Mouse (Mus musculus) 3T3-L1 (cell line): ENCODE measurements at regions not wholly inside any gene's neighbourhood (a gene's known extent, or its start where the extent isn't known, plus 50 kb on each side); places are given as distances from the start of the nearest gene placed in this dataset.
"Not testable (repeated sequence)": the region's sequence is repeated elsewhere in the genome, so short reads cannot be mapped to it uniquely, and the experiment has no call there.

Experiments
- DNase-seq: peaks from one replicate; pipeline ENCODE4 v3.0.0-alpha.2; 2015; ENCODE audit warnings: low read depth, low spot score

GRCm38 (mm10) chr7:83394156-83394555 lies 190.6 kb upstream of the Tmc3 start:
- DNase-seq = no peak

DNA sequence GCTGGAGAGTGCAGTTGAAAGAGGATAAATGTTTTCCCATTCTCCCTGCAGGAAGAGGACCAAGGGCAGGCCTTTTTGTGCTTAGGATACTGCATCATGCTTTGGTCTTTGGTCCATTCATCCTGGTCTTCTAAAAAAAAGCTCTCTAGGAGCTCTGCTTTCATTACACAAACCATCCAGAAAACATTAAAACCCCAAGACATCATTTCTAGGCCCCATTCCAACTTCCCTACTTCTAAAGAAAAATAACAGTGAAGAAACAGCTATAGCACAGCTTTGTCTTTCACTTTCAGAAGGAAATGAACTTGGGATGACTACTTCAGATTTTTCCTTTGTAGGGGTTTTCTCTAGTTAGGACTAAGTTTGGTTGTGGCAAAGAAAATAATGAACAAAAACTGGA lies 185.1 kb upstream of the Tmc3 start:
- DNase-seq = no peak

DNA sequence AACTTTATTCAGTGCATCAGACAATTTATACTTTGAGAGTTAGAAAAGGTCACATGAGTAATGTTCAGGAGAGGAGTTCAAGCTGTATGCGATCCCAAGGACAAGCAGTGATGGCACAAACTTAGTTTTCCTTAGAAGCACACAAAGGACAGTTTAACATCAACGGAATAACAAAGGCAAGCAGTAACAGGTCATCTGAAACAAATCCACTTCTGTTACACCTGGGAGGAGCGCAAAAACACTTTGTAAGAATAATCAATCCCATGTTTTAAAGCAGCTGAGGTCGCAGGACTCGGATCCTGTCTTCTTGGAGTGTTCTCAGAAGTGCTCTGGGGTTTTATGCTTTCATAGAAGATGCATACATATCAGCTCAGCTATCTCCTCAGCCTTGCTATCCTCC lies 183.7 kb upstream of the Tmc3 start:
- no peak for DNase-seq

GRCm38 (mm10) chr7:83412745-83413144 lies 172.0 kb upstream of the Tmc3 start:
- not testable (repeated sequence) for DNase-seq

DNA sequence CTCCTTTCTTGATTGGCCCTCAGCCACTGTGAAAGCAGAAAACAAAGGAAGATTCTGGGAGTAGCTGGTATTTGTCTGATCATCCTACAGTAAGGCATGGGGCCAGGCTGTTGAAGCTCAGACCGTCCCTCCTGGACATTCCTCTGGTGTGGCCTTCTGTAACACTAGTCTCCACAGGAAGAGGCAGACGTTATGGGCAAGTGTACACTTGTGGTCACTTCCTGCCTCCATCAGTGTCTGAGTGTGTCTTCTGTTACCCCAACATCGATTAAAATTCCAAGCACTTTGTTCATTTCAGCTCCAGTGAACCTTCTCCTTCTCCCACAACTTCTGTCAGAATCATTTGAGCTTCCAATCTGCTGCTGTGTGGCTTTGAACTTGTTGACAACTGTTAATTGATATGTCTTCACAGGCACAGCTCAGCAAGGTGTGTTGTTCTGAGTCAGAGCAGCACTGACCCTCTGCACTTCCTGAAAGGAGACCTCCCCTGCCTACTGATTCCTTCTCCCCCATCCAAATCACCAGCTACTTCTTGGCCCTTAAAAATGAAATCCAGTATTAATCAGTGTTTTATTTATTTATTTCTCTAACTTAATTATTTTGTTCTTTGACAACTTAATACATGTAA lies 154.7 kb upstream of the Tmc3 start:
- no peak for DNase-seq

GRCm38 (mm10) chr7:83431094-83431493 lies 153.6 kb upstream of the Tmc3 start:
- DNase-seq = no peak

DNA sequence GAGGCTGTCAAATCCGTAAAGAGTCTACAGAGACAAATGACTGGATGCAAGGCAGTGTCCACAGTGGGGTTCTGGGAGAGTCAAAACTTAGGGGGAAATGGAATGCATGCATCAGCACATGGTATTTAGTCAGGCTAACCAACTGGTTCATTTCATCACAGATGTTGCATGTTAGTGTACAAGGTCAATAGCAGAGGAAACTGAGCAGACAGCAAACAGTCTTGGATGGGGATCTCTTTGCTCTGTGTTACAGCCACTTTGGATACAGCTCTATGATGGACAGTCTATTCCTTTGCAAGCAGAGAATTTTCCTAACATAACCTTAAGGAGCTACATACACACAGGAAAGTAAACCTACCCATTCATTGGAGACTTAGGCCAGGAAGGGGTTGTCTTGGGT lies 151.9 kb upstream of the Tmc3 start:
- DNase-seq = no peak

GRCm38 (mm10) chr7:83433959-83434715 lies 150.6 kb upstream of the Tmc3 start:
- no peak for DNase-seq

GRCm38 (mm10) chr7:83438538-83439393 lies 146.0 kb upstream of the Tmc3 start:
- DNase-seq = no peak

GRCm38 (mm10) chr7:83443596-83444278 lies 141.0 kb upstream of the Tmc3 start:
- no peak for DNase-seq

DNA sequence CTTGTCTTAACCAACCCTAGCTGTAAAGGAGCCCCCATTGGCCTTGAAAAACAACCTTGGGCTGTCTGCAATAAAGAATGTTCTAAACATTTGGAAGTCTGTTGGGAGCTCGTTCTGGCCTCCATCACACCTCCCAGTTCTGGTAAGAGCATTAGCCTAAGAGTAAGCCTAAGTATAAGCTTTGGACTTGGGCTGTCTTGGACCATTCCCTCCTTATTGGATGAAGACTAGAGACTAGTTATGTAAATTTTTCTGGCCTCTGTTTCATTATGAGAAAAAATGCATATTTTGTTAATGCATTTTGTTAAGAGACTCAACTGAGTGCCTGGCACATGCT lies 140.5 kb upstream of the Tmc3 start:
- DNase-seq = no peak

- DNase-seq = peak; percentile 33
Observed at GRCm38 (mm10) chr7:83445181-83445926, 139.4 kb upstream of the Tmc3 start.

DNA sequence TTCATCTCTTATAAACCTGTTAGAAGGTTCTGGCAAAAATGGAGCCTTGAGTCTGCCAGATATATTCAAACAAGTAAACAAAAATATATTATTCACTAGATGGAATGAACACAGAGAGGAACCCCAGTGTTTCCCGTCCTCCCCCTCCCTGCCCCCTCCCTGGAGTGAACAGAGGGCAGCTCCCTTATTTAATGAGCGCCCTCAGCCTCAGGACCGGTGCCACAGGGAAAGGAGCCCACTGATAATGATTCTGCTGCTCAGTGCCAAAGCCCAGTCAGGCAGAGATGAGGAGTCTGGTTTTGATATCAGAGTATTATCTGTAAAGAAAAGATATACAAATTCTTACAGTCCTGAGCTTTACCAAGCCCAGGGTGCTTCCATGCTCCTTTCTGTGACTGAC lies 134.4 kb upstream of the Tmc3 start:
- no peak for DNase-seq

DNA sequence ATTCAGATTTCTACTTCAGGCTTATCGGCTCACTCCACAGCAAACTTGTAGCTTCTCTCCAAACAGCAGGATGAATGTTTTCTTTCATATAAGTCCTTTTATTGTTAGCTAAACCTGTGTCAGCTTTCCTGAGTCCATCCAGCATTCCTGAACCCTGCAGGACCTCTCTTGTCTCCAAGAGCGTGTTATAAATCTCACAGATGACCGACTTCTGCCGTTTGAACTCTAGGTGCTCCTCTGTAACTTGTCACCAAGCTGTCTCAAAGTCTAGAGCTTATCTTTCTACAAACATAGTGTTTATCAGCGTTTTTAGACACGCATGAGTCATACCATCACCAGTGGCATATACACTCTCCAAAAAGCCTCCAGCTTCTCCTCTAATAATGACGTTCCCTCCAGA lies 132.4 kb upstream of the Tmc3 start:
- DNase-seq = no peak

- DNase-seq = peak; percentile 52
Observed at GRCm38 (mm10) chr7:83459520-83459919, 125.2 kb upstream of the Tmc3 start.

GRCm38 (mm10) chr7:83467006-83467405 lies 117.7 kb upstream of the Tmc3 start:
- no peak for DNase-seq

- not testable (repeated sequence) for DNase-seq
Observed at GRCm38 (mm10) chr7:83469856-83470255, 114.9 kb upstream of the Tmc3 start.

- no peak for DNase-seq
Observed at GRCm38 (mm10) chr7:83471111-83471510, 113.6 kb upstream of the Tmc3 start.

DNA sequence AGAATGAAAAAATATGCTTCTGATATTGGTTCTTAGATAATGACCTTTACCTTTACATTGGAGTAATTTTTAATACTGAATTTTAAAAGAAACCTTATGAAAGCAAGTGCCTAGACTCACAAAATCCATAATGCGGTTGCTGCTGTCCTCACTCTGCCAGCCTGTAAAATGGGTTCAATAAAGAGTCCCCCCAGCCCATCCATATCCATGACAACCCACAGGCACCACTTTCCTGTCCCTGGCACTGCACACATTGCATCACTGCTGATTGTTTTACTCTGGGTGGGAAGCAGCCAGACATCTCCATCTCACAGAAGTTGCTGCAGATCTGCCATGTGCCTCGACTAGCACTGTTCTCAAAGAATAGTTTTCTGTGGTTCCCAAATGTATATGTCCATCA lies 110.3 kb upstream of the Tmc3 start:
- no peak for DNase-seq

DNA sequence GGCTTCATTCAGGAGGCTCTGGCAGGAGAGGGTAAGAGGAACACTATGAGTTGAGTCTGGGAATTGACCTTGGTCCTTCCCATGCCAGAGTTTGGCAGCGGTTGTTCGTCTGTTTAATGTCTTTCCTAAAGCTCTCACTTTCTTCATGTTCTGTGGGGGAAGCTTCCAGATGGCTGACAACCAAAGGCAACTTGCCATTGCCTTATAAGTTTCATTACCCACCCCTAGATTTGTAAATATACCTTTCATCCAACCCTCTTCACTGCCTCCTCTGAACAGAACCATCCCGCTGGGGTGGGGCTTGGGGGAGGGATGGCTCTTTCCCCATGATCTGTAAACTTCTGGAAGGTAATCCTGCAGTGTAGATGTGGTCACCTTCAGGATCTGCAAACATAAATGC lies 109.7 kb upstream of the Tmc3 start:
- DNase-seq = no peak

DNA sequence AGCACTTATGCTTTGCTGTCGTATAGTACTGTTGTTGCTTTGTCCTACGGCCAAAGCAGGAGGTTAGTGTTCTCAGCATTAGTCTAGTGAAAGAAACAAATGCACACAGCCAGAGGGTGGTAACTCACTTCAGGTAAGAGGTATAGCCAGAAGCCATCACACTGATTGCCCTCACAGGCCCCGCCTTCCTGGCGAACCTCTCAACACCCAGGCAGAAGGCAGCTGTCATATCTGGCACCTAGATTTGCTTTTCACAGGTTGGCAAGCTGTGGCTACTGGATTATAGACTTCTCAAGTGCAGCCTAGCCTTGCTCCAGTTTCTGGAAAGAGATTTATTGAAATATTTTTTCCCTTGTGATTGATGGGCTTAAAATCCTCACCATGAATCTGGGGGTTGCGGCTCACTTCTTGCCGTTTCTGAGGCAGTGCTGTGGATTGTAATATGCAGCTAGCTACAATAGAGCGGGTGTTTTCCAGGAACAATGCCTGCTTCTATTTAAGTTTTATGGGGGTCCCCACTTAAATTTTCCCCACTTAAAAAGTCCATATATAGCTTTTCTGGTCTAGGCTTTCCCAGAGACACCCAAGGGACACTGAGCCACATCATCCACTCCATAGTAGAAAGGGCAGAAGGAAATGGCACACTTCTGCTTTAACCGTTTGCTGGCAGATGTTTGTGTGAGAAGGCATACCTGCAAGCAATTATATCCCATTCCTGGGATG lies 109.1 kb upstream of the Tmc3 start:
- no peak for DNase-seq
